Mouse (Mus musculus): ENCODE measurements around the gene Dars.
"Not testable (repeated sequence)": the region's sequence is repeated elsewhere in the genome, so short reads cannot be mapped to it uniquely, and the experiment has no call there.

The Dars gene

DNA sequence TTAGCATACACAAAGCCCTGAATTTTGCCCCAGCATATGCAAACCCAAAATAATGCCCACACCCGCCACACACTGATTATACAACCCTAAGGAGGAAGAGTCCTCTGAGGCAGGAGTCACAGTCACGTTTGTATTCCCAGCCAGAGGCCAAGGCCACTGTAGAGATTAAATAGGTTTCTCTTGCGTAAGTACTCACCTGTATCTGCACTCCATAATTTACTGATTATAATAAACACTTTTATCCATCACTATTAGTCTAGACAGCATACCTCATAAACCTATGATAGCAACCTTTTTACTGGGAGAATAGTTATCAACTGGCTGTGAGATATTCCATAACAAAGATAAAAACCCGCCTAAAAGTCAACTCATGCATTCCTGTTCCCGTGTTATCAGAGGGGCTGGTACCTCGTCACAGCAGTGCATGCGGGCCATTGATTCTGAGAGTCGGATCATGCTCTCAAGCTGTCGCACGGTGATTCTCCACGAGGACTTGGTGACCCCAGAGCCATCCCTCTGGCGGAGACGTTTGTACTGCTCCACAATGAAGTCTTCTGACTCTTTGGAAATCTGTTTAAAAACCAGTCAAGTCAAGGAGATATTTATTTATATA lies 79.4 kb downstream of the Dars start:
- DNase-seq: no peak

DNA sequence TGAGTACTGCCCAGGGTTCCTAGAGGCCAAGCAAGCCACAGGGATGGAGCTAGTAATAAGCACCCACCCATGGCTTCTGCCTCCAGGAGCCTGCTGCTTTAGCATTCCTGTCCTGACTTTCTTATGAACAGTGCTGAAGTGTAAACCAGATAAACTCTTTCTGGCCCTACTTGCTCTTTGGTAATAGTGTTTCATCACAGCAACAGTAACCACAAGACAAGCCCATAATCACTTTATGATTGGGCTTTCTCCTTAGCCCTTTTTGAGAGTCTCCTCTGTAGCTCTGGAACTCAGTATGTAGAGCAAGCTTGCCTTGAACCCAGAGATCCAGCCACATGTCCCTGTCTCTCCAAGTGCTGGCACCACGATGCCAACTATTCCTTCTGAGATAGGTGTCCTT lies 86.9 kb downstream of the Dars start:
- DNase-seq: no peak

DNA sequence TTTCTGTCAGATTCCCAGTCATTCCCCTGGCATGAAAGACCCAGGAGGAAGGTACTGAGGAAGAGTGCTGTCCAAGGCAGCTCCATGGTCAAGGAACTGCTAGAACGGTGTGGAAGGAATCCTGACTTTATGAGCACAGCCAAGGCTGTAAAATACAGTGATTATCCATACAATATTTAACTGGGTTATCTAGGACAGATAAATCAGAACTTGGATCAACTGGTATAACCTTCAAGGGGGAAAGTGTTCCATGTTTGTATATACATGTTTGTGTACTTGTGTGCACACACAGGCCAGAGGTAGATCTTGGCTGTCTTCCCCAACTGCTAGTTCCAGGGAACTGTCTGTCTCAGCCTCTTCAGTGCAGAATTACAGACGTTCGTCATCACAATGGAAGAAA lies 89.0 kb downstream of the Dars start, which contains the start of gene Lct:
Gene Lct, minus strand, starts transcription at position 101 of the 400 bp plus-strand sequence.
- no peak for DNase-seq

DNA sequence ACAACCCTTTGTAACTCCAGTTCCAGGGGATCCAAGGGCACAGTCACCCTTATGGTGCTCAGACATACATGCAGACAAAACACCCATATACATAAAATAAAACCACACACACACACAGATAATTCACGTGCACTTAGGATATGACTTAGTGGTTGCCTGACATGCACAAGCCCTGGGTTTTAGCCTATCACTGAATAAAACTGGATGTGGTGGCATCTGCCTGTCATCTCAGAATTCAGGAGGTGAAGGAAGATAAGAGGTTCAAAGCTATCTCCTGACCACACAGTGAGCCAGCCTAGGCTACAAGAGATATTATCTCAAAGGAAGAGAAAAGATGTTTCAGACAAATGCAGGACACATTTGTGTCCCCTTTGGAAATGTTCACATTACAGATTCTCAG lies 90.0 kb downstream of the Dars start:
- DNase-seq: no peak

DNA sequence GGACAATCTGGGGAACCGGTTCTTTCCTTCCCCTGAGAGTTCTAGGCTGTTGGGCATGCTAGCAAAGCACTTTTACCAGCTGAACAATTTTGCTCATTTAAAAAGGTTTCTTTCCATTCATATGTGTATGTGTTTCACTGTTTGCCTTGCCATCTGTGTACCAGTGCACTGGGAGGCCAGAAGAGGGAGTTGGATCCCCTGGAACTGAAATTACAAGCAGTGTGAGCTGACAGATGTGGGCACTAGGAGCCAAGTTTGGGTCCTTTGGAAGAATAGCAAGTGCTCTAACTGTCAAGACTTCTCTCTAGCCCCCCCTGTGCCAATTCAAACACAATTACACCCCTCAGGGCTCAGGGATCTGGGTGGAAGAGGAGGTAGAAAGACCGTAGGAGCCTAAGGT lies 92.4 kb downstream of the Dars start:
- no peak for DNase-seq

DNA sequence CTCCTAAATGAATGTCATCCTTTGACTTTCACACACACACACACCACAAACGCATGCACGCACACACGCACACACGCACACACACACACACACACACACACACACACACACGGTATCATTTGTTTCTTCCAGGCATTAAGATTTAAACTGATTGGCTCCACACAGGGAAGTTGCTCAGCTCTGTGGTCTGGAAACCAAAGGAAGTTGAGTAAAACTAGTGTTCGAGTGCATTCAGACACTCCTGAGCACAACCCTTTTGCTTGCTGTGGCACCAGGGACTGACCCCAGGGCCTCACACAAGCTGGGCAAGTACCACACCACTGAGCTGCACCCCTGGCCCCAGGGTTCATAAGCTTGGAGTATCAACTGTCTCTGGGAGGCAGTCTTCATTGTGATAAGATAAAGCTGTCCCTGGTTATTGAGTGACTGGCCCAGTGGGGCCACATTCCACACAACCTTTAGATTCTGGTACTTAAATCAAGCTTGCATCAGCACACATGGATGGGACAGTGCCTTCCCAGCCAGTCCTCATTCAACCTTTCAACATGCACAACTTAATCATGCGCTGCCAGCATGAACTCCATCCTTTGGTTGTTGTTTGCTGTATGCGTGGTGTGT lies 94.0 kb downstream of the Dars start:
- no peak for DNase-seq

DNA sequence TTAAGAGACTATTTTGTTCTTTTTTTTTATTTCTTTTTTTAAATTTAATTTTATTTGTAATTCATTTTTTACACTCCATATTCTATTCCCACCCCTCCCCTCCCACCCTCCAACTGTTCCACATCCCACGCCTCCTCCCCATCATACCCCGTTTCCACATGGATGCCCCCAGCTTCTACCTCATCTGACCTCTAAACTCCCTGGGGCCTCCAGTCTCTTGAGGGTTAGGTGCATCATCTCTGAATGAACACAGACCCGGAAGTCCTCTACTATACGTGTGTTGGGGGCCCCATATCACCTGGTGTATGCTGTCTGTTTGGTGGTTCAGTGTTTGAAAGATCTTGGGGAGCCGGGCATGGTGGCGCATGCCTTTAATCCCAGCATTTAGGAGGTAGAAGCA lies 97.9 kb downstream of the Dars start:
- DNase-seq: not testable (repeated sequence)

DNA sequence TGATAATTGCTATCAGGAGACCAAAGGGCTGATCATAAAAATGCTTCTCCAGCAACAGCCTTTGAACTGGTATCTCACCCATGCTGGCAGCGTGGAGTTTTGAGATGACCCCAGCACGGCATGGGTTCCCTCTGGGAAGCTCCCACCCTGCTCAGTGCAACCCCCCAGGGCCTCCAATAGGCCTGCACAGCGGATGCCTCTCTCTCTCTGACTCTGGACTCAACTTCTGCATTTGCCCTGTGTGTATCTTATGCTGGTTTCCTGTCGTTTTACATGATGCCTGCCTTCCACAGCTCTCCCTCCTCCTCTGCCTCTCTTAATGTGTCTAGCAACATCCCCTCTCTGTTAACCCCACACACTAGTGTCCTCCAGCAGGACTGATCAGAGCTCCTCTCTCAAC lies 102.5 kb downstream of the Dars start:
- DNase-seq: no peak
